Mouse (Mus musculus): ENCODE measurements at regions not wholly inside any gene's neighbourhood (a gene's known extent, or its start where the extent isn't known, plus 50 kb on each side); places are given as distances from the start of the nearest gene placed in this dataset.

DNA sequence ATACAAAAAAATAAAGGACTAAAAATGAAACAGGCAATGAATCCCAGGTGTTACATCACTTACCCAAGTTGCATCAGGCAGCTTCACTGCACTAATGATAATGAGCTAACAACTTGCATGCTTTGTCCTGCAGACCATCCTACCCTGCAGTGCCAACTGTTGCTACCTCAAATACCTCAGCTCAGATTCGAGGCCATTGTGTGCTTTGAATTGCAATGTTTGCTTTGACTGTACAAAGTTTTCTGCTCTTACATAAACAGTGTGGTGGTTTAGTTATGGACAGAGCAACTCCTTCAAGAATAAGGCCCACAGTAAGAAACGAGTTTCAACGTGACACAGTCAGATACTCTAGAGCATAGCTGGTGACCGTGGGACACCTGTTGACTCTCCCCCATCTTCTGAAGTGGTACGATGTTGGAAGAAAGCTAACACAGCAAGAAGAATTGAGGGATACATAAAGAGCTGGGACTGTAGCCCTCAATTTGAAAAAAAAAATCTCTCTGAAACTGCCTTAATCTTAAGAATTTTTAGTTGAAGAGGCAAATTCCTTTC, 212.1 kb upstream of the Mctp2 start:
- Histone ChIP-seq H3K27ac (replicated peaks in 1 of 2; ENCODE audit: control insufficient read depth in 1 of 2, insufficient read depth in 1 of 2, low read depth in 2 of 2, low read length in 2 of 2) (no peak overlapping the region), H3K27me3 (ENCODE audit: control insufficient read depth, insufficient read depth, low read length) (no peaks in the 10 kb centered on the region), H3K4me3 (ENCODE audit: control insufficient read depth in 1 of 2, insufficient read depth in 1 of 2, low read depth in 1 of 2, low read length in 2 of 2) (no peak overlapping the region), H3K36me3 (ENCODE audit: control insufficient read depth, insufficient read depth, low read length) (no peaks in the 10 kb centered on the region), H3K4me2 (ENCODE audit: low read length) (no peak overlapping the region), H3K4me1 (ENCODE audit: control insufficient read depth in 2 of 2, insufficient read depth in 2 of 2, low read length in 2 of 2) (peaks cover 0 to 2% of the 10 kb centered on the region in 2 experiments; a peak in 1 of 4 replicates), H3K9ac (ENCODE audit: low read length) (no peak overlapping the region), H3K9me3 (ENCODE audit: control insufficient read depth, low read length) (no peaks in the 10 kb centered on the region)
- ATAC-seq (ENCODE audit: insufficient number of reproducible peaks, insufficient read depth, low FRiP score, low read depth): no peak
- 64% methylated on average over 5 of the region's 5 CpGs for WGBS

DNA sequence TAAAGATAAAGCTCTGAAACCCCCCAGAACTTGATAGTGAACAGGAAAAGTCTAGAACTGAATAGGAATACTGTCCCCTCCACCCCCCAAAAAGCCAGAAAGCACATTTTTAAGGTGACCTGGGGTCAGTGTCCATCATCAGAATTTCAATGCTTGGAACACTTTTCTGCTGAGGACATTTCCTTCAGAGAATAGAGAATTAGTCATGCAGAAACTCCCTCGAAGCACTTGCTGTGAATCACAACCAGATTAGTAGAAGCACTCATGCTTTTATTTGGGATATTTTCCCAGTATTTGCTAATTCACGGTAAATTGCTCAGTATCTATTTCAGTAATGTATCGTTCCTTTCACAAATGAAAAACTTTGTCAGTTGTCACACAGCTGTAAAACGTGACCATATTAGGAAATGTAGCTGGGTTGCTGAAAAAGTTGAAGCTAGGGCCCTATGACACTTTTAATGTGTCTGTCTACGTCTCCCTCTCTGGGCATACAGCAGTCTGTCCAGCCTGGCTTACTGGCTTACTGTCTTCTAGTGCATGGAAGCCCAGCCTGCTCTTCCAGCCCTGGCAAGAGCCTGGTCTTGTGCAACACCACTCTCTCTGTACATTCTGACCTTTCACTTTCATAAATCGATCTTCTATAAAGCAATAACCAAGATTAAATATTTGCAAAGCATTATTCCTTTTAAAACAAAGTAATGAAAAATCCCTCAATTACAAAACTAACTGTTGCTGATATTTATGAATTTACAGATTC, 213.1 kb upstream of the Mctp2 start:
- ATAC-seq (ENCODE audit: insufficient number of reproducible peaks, insufficient read depth, low FRiP score, low read depth): no peak
- Histone ChIP-seq H3K9me3 (ENCODE audit: control insufficient read depth, low read length) (no peaks in the 10 kb centered on the region), H3K4me2 (ENCODE audit: low read length) (no peak overlapping the region), H3K36me3 (ENCODE audit: control insufficient read depth, insufficient read depth, low read length) (no peaks in the 10 kb centered on the region), H3K27me3 (ENCODE audit: control insufficient read depth, insufficient read depth, low read length) (no peaks in the 10 kb centered on the region), H3K9ac (ENCODE audit: low read length) (no peak overlapping the region), H3K27ac (replicated peaks in 1 of 2; ENCODE audit: control insufficient read depth in 1 of 2, insufficient read depth in 1 of 2, low read depth in 2 of 2, low read length in 2 of 2) (peak overlapping the region in 1 of 2 experiments; percentile 39; a peak in 1 of 4 replicates), H3K4me1 (ENCODE audit: control insufficient read depth in 2 of 2, insufficient read depth in 2 of 2, low read length in 2 of 2) (peaks cover 0 to 2% of the 10 kb centered on the region in 2 experiments; a peak in 1 of 4 replicates), H3K4me3 (ENCODE audit: control insufficient read depth in 1 of 2, insufficient read depth in 1 of 2, low read depth in 1 of 2, low read length in 2 of 2) (no peak overlapping the region)
- 57% methylated on average over 6 of the region's 6 CpGs for WGBS

GRCm38 (mm10) chr7:72528873-72529272, 222.5 kb upstream of the Mctp2 start:
- Histone ChIP-seq H3K36me3 (ENCODE audit: control insufficient read depth, insufficient read depth, low read length) (no peaks in the 10 kb centered on the region), H3K4me1 (ENCODE audit: control insufficient read depth in 2 of 2, insufficient read depth in 2 of 2, low read length in 2 of 2) (no peaks in the 10 kb centered on the region), H3K9ac (ENCODE audit: low read length) (no peak overlapping the region), H3K27me3 (ENCODE audit: control insufficient read depth, insufficient read depth, low read length) (no peaks in the 10 kb centered on the region), H3K27ac (replicated peaks in 1 of 2; ENCODE audit: control insufficient read depth in 1 of 2, insufficient read depth in 1 of 2, low read depth in 2 of 2, low read length in 2 of 2) (no peak overlapping the region), H3K4me3 (ENCODE audit: control insufficient read depth in 1 of 2, insufficient read depth in 1 of 2, low read depth in 1 of 2, low read length in 2 of 2) (no peak overlapping the region), H3K9me3 (ENCODE audit: control insufficient read depth, low read length) (no peaks in the 10 kb centered on the region), H3K4me2 (ENCODE audit: low read length) (no peak overlapping the region)
- ATAC-seq (ENCODE audit: insufficient number of reproducible peaks, insufficient read depth, low FRiP score, low read depth): no peak
- 82% methylated on average over 3 of the region's 3 CpGs for WGBS

GRCm38 (mm10) chr7:72538288-72538687, 231.9 kb upstream of the Mctp2 start:
- ATAC-seq (ENCODE audit: insufficient number of reproducible peaks, insufficient read depth, low FRiP score, low read depth): no peak
- no peak overlapping the region for H3K27ac ChIP-seq (replicated peaks in 1 of 2; ENCODE audit: control insufficient read depth in 1 of 2, insufficient read depth in 1 of 2, low read depth in 2 of 2, low read length in 2 of 2)
- no peaks in the 10 kb centered on the region for H3K9me3 ChIP-seq (ENCODE audit: control insufficient read depth, low read length)
- H3K27me3 ChIP-seq (ENCODE audit: control insufficient read depth, insufficient read depth, low read length): no peaks in the 10 kb centered on the region
- no peaks in the 10 kb centered on the region for H3K4me1 ChIP-seq (ENCODE audit: control insufficient read depth in 2 of 2, insufficient read depth in 2 of 2, low read length in 2 of 2)
- no peak overlapping the region for H3K4me3 ChIP-seq (ENCODE audit: control insufficient read depth in 1 of 2, insufficient read depth in 1 of 2, low read depth in 1 of 2, low read length in 2 of 2)
- no peak overlapping the region for H3K9ac ChIP-seq (ENCODE audit: low read length)
- H3K4me2 ChIP-seq (ENCODE audit: low read length): no peak overlapping the region
- WGBS: 70% methylated on average over 6 of the region's 6 CpGs
- H3K36me3 ChIP-seq (ENCODE audit: control insufficient read depth, insufficient read depth, low read length): no peaks in the 10 kb centered on the region

GRCm38 (mm10) chr7:72539915-72540314, 233.5 kb upstream of the Mctp2 start:
- Histone ChIP-seq H3K27me3 (ENCODE audit: control insufficient read depth, insufficient read depth, low read length) (no peaks in the 10 kb centered on the region), H3K4me1 (ENCODE audit: control insufficient read depth in 2 of 2, insufficient read depth in 2 of 2, low read length in 2 of 2) (peaks cover 0 to 2% of the 10 kb centered on the region in 2 experiments; a peak in 1 of 4 replicates), H3K4me2 (ENCODE audit: low read length) (no peak overlapping the region), H3K9me3 (ENCODE audit: control insufficient read depth, low read length) (no peaks in the 10 kb centered on the region), H3K36me3 (ENCODE audit: control insufficient read depth, insufficient read depth, low read length) (no peaks in the 10 kb centered on the region), H3K27ac (replicated peaks in 1 of 2; ENCODE audit: control insufficient read depth in 1 of 2, insufficient read depth in 1 of 2, low read depth in 2 of 2, low read length in 2 of 2) (no peak overlapping the region), H3K4me3 (ENCODE audit: control insufficient read depth in 1 of 2, insufficient read depth in 1 of 2, low read depth in 1 of 2, low read length in 2 of 2) (no peak overlapping the region), H3K9ac (ENCODE audit: low read length) (no peak overlapping the region)
- no peak for ATAC-seq (ENCODE audit: insufficient number of reproducible peaks, insufficient read depth, low FRiP score, low read depth)

DNA sequence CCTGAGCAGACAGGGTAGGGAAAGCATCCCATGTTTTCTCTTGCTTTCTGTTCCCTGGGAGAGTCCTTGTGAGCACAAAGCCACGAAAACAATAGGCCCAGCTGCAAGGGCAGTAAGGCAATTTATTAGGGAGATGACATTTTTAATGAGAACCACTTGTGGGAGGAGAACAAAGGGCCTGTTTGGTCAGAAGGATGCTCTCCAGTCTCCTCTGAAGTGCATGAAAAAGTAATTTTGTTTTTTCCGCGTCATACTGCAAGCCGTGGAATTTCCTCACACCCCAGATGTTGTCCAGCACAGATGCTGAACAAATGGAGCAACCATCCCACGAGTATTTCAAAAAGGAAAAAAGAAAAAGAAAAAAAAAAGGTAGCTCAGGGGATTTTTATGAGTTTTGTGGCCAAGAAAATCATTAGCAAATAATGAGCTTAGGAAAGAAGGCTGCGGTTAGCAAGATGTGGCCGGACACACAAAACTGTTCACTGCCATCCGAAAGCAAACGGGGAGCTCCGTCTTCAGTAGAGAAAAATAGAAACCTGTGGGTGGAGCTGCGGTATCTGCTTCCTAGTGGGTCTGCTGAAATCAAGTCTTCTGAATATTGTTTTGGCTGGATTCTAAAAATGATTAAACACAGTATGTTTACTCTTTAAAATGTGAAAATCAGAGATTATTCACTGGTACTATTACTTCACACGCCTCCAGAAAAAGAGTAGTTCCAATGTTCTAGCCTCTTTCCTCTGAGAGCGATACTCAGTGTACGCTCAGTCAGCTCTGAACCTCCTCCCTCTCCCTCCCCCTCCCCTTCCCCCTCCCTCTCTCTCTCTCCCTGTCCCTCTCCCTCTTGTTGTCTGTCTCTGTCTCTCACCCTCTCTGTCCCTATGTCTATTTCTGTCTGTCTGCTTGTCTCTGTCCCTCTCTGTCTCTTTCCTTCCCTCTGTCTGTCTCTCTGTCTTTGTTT, 235.4 kb upstream of the Mctp2 start:
- Histone ChIP-seq H3K36me3 (ENCODE audit: control insufficient read depth, insufficient read depth, low read length) (no peaks in the 10 kb centered on the region), H3K4me2 (ENCODE audit: low read length) (0 out of 2 replicates have a peak overlapping the region, but pooled peaks have one; percentile 6), H3K9ac (ENCODE audit: low read length) (no peak overlapping the region), H3K27me3 (ENCODE audit: control insufficient read depth, insufficient read depth, low read length) (no peaks in the 10 kb centered on the region), H3K9me3 (ENCODE audit: control insufficient read depth, low read length) (no peaks in the 10 kb centered on the region), H3K4me1 (ENCODE audit: control insufficient read depth in 2 of 2, insufficient read depth in 2 of 2, low read length in 2 of 2) (peaks cover 0 to 2% of the 10 kb centered on the region in 2 experiments; a peak in 1 of 4 replicates), H3K4me3 (ENCODE audit: control insufficient read depth in 1 of 2, insufficient read depth in 1 of 2, low read depth in 1 of 2, low read length in 2 of 2) (no peak overlapping the region), H3K27ac (replicated peaks in 1 of 2; ENCODE audit: control insufficient read depth in 1 of 2, insufficient read depth in 1 of 2, low read depth in 2 of 2, low read length in 2 of 2) (no peak overlapping the region)
- ATAC-seq (ENCODE audit: insufficient number of reproducible peaks, insufficient read depth, low FRiP score, low read depth): no peak
- whole genome bisulfite sequencing: 62% methylated on average over 14 of the region's 14 CpGs

DNA sequence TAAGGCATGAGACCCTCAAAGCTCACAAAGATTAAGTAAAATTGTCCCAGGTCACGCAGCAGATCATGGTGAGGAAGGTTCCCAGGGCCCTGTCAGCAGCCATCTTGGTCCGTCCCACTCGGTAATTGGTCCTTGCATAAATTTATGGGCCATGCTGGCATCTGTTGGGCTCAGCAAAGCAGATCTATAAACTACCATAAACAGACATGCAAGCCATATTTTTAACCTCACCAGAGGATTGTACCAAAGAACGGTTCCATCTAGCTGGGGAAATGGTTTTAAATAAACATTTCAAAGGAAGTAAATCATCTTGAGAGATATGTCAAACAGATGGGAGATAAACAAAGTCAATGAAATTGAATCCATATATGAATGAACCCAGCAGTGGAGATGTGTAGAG, 237.1 kb upstream of the Mctp2 start:
- H3K9me3 ChIP-seq (ENCODE audit: control insufficient read depth, low read length): no peaks in the 10 kb centered on the region
- H3K4me1 ChIP-seq (ENCODE audit: control insufficient read depth in 2 of 2, insufficient read depth in 2 of 2, low read length in 2 of 2): peaks cover 0 to 2% of the 10 kb centered on the region in 2 experiments; a peak in 1 of 4 replicates
- H3K4me2 ChIP-seq (ENCODE audit: low read length): no peak overlapping the region
- 88% methylated on average over 4 of the region's 4 CpGs for WGBS
- H3K36me3 ChIP-seq (ENCODE audit: control insufficient read depth, insufficient read depth, low read length): no peaks in the 10 kb centered on the region
- no peaks in the 10 kb centered on the region for H3K27me3 ChIP-seq (ENCODE audit: control insufficient read depth, insufficient read depth, low read length)
- no peak overlapping the region for H3K9ac ChIP-seq (ENCODE audit: low read length)
- no peak for ATAC-seq (ENCODE audit: insufficient number of reproducible peaks, insufficient read depth, low FRiP score, low read depth)
- no peak overlapping the region for H3K27ac ChIP-seq (replicated peaks in 1 of 2; ENCODE audit: control insufficient read depth in 1 of 2, insufficient read depth in 1 of 2, low read depth in 2 of 2, low read length in 2 of 2)
- no peak overlapping the region for H3K4me3 ChIP-seq (ENCODE audit: control insufficient read depth in 1 of 2, insufficient read depth in 1 of 2, low read depth in 1 of 2, low read length in 2 of 2)

All from heart, embryonic 14.5 days (tissue).